Mouse (Mus musculus) heart, embryonic 14.5 days (tissue): Measurements from ENCODE around the gene Nfic. TPM values are rescaled to one million over a fixed set of nuclear protein-coding genes. Genes with fewer than 3 reads are reported as not detected.

Experiments used
- ATAC-seq: fragments of 200-750 bp; cut with Nextera tagmentation; 2 replicates; pipeline ENCODE4 v1.8.0; 2017; ENCODE audit warnings: low read depth, moderate TSS enrichment; ENCODE audit not compliant: insufficient number of reproducible peaks, insufficient read depth, low FRiP score
- H3K27ac ChIP-seq, 2 experiments: fragments of 200-500 bp in 1 of 2; fragments of 300-500 bp in 1 of 2; sonication (generic) in 1 of 2; replicated peaks in 1 of 2; 2 replicates each; pipeline ENCODE4 v1.5.1; 2012 to 2014; ENCODE audit warnings: low read depth in 2 of 2, low read length in 2 of 2, control low read depth in 1 of 2, mild to moderate bottlenecking in 1 of 2, mixed read lengths in 1 of 2; ENCODE audit not compliant: control insufficient read depth in 1 of 2, insufficient read depth in 1 of 2
- H3K27me3 ChIP-seq: fragments of 300-500 bp; sonication (generic); 2 replicates; pipeline ENCODE4 v1.6.1; 2014; ENCODE audit warnings: mild to moderate bottlenecking, low read length, control low read depth; ENCODE audit not compliant: control insufficient read depth, insufficient read depth
- H3K36me3 ChIP-seq: fragments of 300-500 bp; sonication (generic); 2 replicates; pipeline ENCODE4 v1.6.1; 2014; ENCODE audit warnings: mild to moderate bottlenecking, control low read depth, low read length, mixed read lengths; ENCODE audit not compliant: control insufficient read depth, insufficient read depth
- H3K4me1 ChIP-seq, 2 experiments: fragments of 200-500 bp in 1 of 2; fragments of 300-500 bp in 1 of 2; sonication (generic) in 1 of 2; 2 replicates each; pipeline ENCODE4 v1.6.1; 2012 to 2014; ENCODE audit warnings: low read length in 2 of 2, control low read depth in 1 of 2, mixed read lengths in 1 of 2; ENCODE audit not compliant: control insufficient read depth in 2 of 2, insufficient read depth in 2 of 2
- H3K4me2 ChIP-seq: fragments of 300-500 bp; sonication (generic); 2 replicates; pipeline ENCODE4 v1.6.1; 2014; ENCODE audit warnings: mild to moderate bottlenecking, low read length
- H3K4me3 ChIP-seq, 2 experiments: fragments of 200-500 bp in 1 of 2; fragments of 300-500 bp in 1 of 2; sonication (generic) in 1 of 2; 2 replicates each; pipeline ENCODE4 v1.5.1; 2012 to 2014; ENCODE audit warnings: low read length in 2 of 2, mild to moderate bottlenecking in 2 of 2, control low read depth in 1 of 2, low read depth in 1 of 2, moderate library complexity in 1 of 2; ENCODE audit not compliant: control insufficient read depth in 1 of 2, insufficient read depth in 1 of 2
- H3K9ac ChIP-seq: fragments of 300-500 bp; sonication (generic); 2 replicates; pipeline ENCODE4 v1.6.1; 2014; ENCODE audit warnings: mild to moderate bottlenecking, low read length
- H3K9me3 ChIP-seq: fragments of 300-500 bp; sonication (generic); 2 replicates; pipeline ENCODE4 v1.6.1; 2016; ENCODE audit warnings: low read length, control low read depth; ENCODE audit not compliant: control insufficient read depth
- WGBS: fragments of 180-500 bp; shearing (Covaris S2); extraction: QIAGEN DNeasy Blood & Tissue Kit; methylation state at CpG from one replicate; pipeline ENCODE4 v1.1.7; 2014; 5-methylcytosine and 5-hydroxymethylcytosine counted together
- polyA plus RNA-seq: library from polyadenylated mRNA; unstranded; fragments of >200 nt; fragmentation: Nextera tagmentation; extraction: Ambion mirVana; gene quantifications from 2 replicates; pipeline ENCODE4 v1.2.1, GENCODE M21; 2014

Gene Nfic
- polyA plus RNA-seq, 1 experiment from 2014 or later: 47.0 TPM

GRCm38 (mm10) chr10:81472403-81473002 is 17.1 kb upstream of the Nfic start:
- Histone ChIP-seq H3K4me2 (no peak overlapping the region), H3K27ac (no peak overlapping the region), H3K9me3 (no peaks in the 10 kb centered on the region), H3K4me1 (no peaks in the 10 kb centered on the region), H3K9ac (no peak overlapping the region), H3K4me3 (no peak overlapping the region), H3K36me3 (no peaks in the 10 kb centered on the region), H3K27me3 (peaks cover 85% of the 10 kb centered on the region)
- ATAC-seq: no peak
- 5% methylated on average over 18 of the region's 18 CpGs for WGBS

- WGBS: 51% methylated on average over 18 of the region's 18 CpGs
- ATAC-seq: no peak
- no peak overlapping the region for H3K4me2 ChIP-seq
Measured at GRCm38 (mm10) chr10:81470454-81470853, 15.0 kb upstream of the Nfic start.

GRCm38 (mm10) chr10:81469253-81469652 is 13.8 kb upstream of the Nfic start:
- Histone ChIP-seq H3K27ac (no peak overlapping the region), H3K36me3 (no peaks in the 10 kb centered on the region), H3K9me3 (no peaks in the 10 kb centered on the region), H3K4me1 (peaks cover 0 to 1% of the 10 kb centered on the region in 2 experiments; a peak in 3 of 4 replicates), H3K27me3 (peaks cover 90% of the 10 kb centered on the region), H3K9ac (no peak overlapping the region), H3K4me2 (no peak overlapping the region), H3K4me3 (no peak overlapping the region)
- no peak for ATAC-seq
- WGBS: 73% methylated on average over 5 of the region's 5 CpGs

More at GRCm38 (mm10) chr10:81470454-81470853, 15.0 kb upstream of the Nfic start:
- Histone ChIP-seq H3K9ac (no peak overlapping the region), H3K27ac (no peak overlapping the region), H3K36me3 (no peaks in the 10 kb centered on the region), H3K27me3 (peaks cover 90% of the 10 kb centered on the region), H3K4me1 (no peaks in the 10 kb centered on the region), H3K4me3 (no peak overlapping the region), H3K9me3 (no peaks in the 10 kb centered on the region)

GRCm38 (mm10) chr10:81467670-81468235 is 12.3 kb upstream of the Nfic start:
- Histone ChIP-seq H3K9ac (no peak overlapping the region), H3K4me2 (no peak overlapping the region), H3K27me3 (peaks cover 90% of the 10 kb centered on the region), H3K4me1 (peaks cover 0 to 4% of the 10 kb centered on the region in 2 experiments; a peak in 3 of 4 replicates), H3K27ac (no peak overlapping the region), H3K9me3 (no peaks in the 10 kb centered on the region), H3K4me3 (no peak overlapping the region), H3K36me3 (no peaks in the 10 kb centered on the region)
- ATAC-seq: no peak
- 79% methylated on average over 16 of the region's 16 CpGs for WGBS

GRCm38 (mm10) chr10:81466881-81467280 is 11.4 kb upstream of the Nfic start:
- Histone ChIP-seq H3K4me1 (peaks cover 0 to 4% of the 10 kb centered on the region in 2 experiments; a peak in 3 of 4 replicates), H3K4me2 (no peak overlapping the region), H3K4me3 (no peak overlapping the region), H3K36me3 (no peaks in the 10 kb centered on the region), H3K9ac (no peak overlapping the region), H3K27ac (no peak overlapping the region), H3K9me3 (no peaks in the 10 kb centered on the region), H3K27me3 (peaks cover 90% of the 10 kb centered on the region)
- 50% methylated on average over 14 of the region's 14 CpGs for WGBS
- no peak for ATAC-seq

GRCm38 (mm10) chr10:81466066-81466465 is 10.6 kb upstream of the Nfic start:
- Histone ChIP-seq H3K4me1 (peaks cover 0 to 4% of the 10 kb centered on the region in 2 experiments; a peak in 3 of 4 replicates), H3K9me3 (no peaks in the 10 kb centered on the region), H3K4me3 (no peak overlapping the region), H3K9ac (no peak overlapping the region), H3K4me2 (no peak overlapping the region), H3K27ac (no peak overlapping the region), H3K27me3 (peaks cover 90% of the 10 kb centered on the region), H3K36me3 (no peaks in the 10 kb centered on the region)
- 75% methylated on average over 2 of the region's 2 CpGs for WGBS
- no peak for ATAC-seq

GRCm38 (mm10) chr10:81465265-81465645 is 9.8 kb upstream of the Nfic start:
- Histone ChIP-seq H3K27ac (no peak overlapping the region), H3K4me1 (peaks cover 0 to 9% of the 10 kb centered on the region in 2 experiments; a peak in 3 of 4 replicates), H3K9me3 (no peaks in the 10 kb centered on the region), H3K27me3 (peaks cover 90% of the 10 kb centered on the region), H3K36me3 (no peaks in the 10 kb centered on the region), H3K9ac (no peak overlapping the region), H3K4me2 (no peak overlapping the region), H3K4me3 (no peak overlapping the region)
- WGBS: 4% methylated on average over 5 of the region's 5 CpGs
- ATAC-seq: peak; percentile 16; the same call in 1 of the 2 replicates
